Mouse (Mus musculus) layer of hippocampus, adult 11-12 months (tissue): ENCODE results near the gene Sp8.

Experiments used
- DNase-seq: peaks from one replicate; pipeline ENCODE4 v3.0.0; 2022; ENCODE audit warnings: low spot score

The Sp8 gene

GRCm38 (mm10) chr12:118849203-118849861 lies 3.2 kb downstream of the Sp8 start:
- DNase-seq: no peak

DNA sequence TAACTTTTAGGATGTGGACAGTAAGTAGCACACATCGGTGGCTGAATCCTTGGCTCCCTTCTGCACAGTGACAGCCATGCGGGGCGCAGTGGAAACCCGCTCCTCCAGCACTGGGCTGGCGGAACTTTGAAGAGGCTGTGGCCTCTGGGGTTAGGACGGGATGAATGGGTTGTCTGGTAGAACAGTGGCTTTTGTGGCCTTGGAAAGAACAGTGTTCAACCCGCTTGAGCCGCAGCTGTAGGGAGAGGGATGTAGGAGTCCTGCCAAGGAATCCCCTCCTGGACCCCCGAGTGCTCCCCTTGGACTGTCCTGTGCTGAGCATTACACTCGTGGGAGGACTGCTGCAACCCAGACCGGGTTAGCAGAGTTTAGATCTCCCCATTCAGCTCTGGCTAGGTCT lies 3.9 kb downstream of the Sp8 start:
- DNase-seq: no peak

- no peak for DNase-seq
Observed at GRCm38 (mm10) chr12:118850851-118851410, 4.8 kb downstream of the Sp8 start.

DNA sequence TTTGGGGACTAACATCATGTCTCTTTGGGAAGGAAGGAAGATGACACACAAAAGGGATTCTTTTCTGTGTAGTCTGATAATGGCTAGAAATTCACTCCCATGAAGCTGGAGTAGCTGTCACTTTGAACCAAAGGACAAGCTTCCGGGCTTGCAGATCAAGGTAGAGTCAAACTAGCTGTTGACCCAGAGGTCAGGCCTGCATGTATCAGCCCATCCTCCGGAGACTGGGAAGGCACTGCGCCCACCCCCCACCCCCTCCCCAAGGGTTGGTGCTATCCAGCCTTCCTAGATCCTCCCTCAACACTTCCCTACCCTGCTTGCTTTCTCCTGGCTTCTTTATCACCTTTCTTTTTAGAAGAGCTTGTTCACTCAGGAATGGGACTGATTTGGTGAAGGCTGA lies 7.2 kb downstream of the Sp8 start:
- DNase-seq: no peak

DNA sequence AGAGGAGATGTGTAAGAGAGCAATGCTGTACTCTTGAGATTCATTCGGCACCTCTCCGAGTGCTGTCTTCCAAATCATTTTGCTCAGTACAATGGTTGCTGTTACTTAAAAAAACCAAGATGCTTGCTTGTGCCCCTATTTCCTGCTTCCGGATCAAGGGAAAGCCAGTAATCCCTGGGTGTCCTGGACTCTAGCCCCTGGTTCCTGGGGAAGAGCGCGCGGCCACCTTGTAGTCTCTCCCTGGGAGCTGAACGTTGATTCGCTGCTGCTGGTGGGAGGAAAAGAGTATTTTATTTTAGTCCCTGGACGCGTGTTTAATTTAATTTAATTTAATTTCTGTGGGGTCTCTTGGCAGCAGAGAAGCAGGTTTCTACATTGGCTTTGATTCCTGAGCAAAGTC lies 8.3 kb downstream of the Sp8 start:
- no peak for DNase-seq

- DNase-seq: peak; percentile 44
Observed at GRCm38 (mm10) chr12:118854831-118855453, 8.8 kb downstream of the Sp8 start.

GRCm38 (mm10) chr12:118856151-118856550 lies 10.0 kb downstream of the Sp8 start:
- DNase-seq: no peak

GRCm38 (mm10) chr12:118872673-118873072 lies 26.5 kb downstream of the Sp8 start:
- DNase-seq: no peak

DNA sequence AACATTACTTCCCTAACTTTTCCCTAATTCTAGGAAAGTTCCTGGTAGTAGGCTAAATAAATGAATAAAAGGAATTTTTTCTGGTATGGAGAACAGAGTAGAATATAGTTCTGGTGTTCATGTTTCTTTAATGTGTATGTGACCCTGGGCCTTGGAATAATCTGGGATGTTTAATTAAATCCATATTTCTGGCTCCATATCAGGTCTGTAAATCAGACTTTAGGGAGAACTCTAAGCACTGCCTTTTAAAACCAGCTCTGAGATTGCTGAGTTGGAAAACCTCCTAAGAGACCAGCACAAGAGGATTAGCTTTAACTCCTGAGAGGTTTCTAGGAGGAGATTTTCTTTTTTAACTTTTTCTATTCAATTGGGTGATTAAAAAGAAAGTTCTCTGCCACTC lies 36.7 kb downstream of the Sp8 start:
- DNase-seq: no peak

DNA sequence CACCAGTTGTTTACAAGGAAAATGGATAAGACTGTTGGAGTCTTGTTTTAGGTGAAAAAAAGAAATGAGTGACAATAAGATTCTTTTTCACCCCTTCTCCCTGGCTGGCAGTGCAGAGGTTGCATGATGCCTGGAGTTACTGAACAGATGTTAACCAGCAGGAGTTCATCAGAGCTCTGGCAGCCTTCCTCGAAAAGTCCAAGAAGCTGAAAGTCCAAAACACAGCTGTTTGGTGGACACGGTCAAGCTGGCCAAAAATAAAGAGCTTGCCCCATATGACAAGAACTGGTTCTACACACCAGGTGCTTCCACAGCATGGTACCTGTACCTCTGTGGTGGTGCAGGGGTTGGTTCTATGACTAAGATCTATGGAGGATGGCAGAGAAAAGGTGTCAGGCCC lies 41.8 kb downstream of the Sp8 start:
- no peak for DNase-seq
